ENCODE assay signal across 28 mouse cellular contexts in genomic region chr15:100247296-100247695, GRCm38 (mm10). TPM values are rescaled to one million over a fixed set of nuclear protein-coding genes. Genes with fewer than 3 reads are reported as not detected.
"Had no signal": no experiment of that assay in that cellular context is flagged by ENCODE, and none has a peak within 500 bp of the region (broad histone marks: within the 10 kb centered on the region; RNA-seq: fewer than 3 reads in every experiment).

No protein-coding gene starts in this region.

- H3K9me3 ChIP-seq: midbrain, embryonic 10.5 days; midbrain, embryonic 12.5 days; neural tube, embryonic 12.5 days; stomach, embryonic 15.5 days had no signal

- DNase-seq: lung, adult 18-20 months; lung, embryonic 14.5 days; lung, postnatal 10 days; lung, postnatal 4 days; midbrain, embryonic 14.5 days; retina, postnatal 1 day; right cerebral cortex, adult 18-20 months; right cerebral cortex, postnatal 25 days; right cerebral cortex, postnatal 4 days; spleen, adult 18-20 months; thymus, adult 2 months; thymus, postnatal 25 days; thymus, postnatal 4 days had no signal

- H3K4me1 ChIP-seq: midbrain, embryonic 10.5 days; midbrain, embryonic 12.5 days; neural tube, embryonic 12.5 days; stomach, embryonic 15.5 days had no signal

- H3K4me3 ChIP-seq: midbrain, embryonic 10.5 days; midbrain, embryonic 12.5 days; neural tube, embryonic 12.5 days; stomach, embryonic 15.5 days had no signal

- H3K9ac ChIP-seq: liver, embryonic 14.5 days; lung, embryonic 14.5 days; midbrain, embryonic 12.5 days; neural tube, embryonic 12.5 days; stomach, embryonic 15.5 days had no signal

- H3K27ac ChIP-seq: liver, embryonic 14.5 days; midbrain, embryonic 10.5 days; midbrain, embryonic 12.5 days; neural tube, embryonic 12.5 days; stomach, embryonic 15.5 days; stomach, postnatal 0 days had no signal

- H3K27me3 ChIP-seq: midbrain, embryonic 12.5 days; neural tube, embryonic 12.5 days; stomach, embryonic 15.5 days had no signal

RNA-seq across cellular contexts. Expression of gene Tmprss12, which starts 33.3 kb away (rescaled TPM):
- total RNA-seq: megakaryocyte, adult 5-6 weeks; megakaryocyte-erythroid progenitor cell, adult 5-6 weeks; monocyte, adult 5-6 weeks had no signal
- polyA plus RNA-seq: liver, embryonic 14.5 days; liver, embryonic 16.5 days; lung, embryonic 14.5 days; lung, embryonic 16.5 days; midbrain, embryonic 10.5 days; midbrain, embryonic 12.5 days; midbrain, embryonic 14.5 days; midbrain, embryonic 16.5 days; neural tube, embryonic 12.5 days; neural tube, embryonic 14.5 days; small intestine, adult 2 months; stomach, postnatal 0 days; thymus, adult 2 months; urinary bladder, adult 2 months had no signal
